Mouse (Mus musculus) stomach, postnatal 0 days (tissue): Measurements from ENCODE around the gene Map3k9.

Source experiments
- CTCF ChIP-seq: IDR thresholded peaks from 2 replicates; pipeline ENCODE4 v1.5.1; 2016; ENCODE audit warnings: antibody characterized with exemption, low read depth, mild to moderate bottlenecking, moderate library complexity
- EP300 ChIP-seq: optimal IDR thresholded peaks from 2 replicates; pipeline ENCODE3; 2016; ENCODE audit warnings: antibody characterized with exemption

DNA sequence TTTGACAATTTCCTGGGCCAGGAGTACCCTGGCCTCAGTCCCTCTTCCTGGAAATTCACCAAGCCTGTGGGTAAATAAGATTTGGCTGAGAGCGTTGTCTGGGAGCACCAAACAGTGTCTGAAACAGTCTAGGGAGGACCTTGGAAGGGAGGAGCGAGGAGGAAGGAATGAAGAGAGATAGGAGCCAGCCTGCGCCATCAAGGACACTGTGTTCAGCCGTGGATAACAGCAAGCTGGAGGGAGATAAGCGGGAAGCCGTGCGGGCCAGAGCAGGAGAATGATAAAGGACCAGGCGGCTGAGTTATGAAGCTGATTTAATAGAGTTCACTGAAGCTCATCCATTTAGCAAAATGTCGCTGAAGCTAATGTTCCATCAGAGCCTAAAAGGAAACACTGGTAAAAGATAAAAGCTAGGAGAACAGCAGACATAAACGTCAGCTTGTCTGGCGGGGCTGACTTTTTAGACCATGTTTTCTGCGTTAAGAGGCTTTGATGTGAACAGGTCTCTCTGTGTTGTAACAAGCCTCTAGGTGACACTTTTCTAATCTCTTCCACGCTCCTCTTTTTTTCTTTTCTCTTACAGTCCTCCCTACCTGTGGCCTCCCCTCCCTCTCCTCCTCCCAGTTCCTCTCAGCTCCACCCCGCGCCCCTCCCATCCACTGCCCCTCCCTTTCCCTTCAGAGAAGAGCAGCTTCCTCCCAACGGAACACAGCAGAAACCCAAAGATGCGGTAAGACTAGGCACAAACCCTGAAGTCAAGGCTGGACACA lies 26.0 kb upstream of the Map3k9 start:
- TF ChIP-seq CTCF, result no peak
- no peak for TF ChIP-seq EP300
